Mouse (Mus musculus): ENCODE results near the gene Midn. TPM values are rescaled to one million over a fixed set of nuclear protein-coding genes. Genes with fewer than 3 reads are reported as not detected.
A peak's percentile ranks its signal among the peaks of the same experiment; 100 is the strongest.
"Not testable (repeated sequence)": the region's sequence is repeated elsewhere in the genome, so short reads cannot be mapped to it uniquely, and the experiment has no call there.

Midn gene
- polyA plus RNA-seq, 1 experiment from 2014 or later, result 5.7 TPM

- ATAC-seq, result no peak
Measured at GRCm38 (mm10) chr10:80161522-80162242, 13.6 kb downstream of the Midn start.

GRCm38 (mm10) chr10:80162243-80162608, 14.2 kb downstream of the Midn start:
- no peak overlapping the region for H3K4me3 ChIP-seq
- H3K4me2 ChIP-seq, result peak overlapping the region; percentile 96; the same call in 1 of the 2 replicates
- H3K36me3 ChIP-seq, result peaks cover 4% of the 10 kb centered on the region
- ATAC-seq, result no peak
- H3K4me1 ChIP-seq, result peaks cover 94% of the 10 kb centered on the region
- H3K27ac ChIP-seq, result peak overlapping the region; percentile 85
- H3K9me3 ChIP-seq (replicated peaks), result no peaks in the 10 kb centered on the region
- H3K9ac ChIP-seq, result peak overlapping the region; percentile 66; the same call in 1 of the 2 replicates
- WGBS (ENCODE audit: insufficient replicate concordance), result 64% methylated on average over 3 of the region's 3 CpGs
- 0 out of 2 replicates have a peak, but pooled peaks cover 10% of the 10 kb centered on the region for H3K27me3 ChIP-seq (replicated peaks)

More at GRCm38 (mm10) chr10:80161522-80162242, 13.6 kb downstream of the Midn start:
- Histone ChIP-seq H3K4me1 (peaks cover 94% of the 10 kb centered on the region), H3K27ac (peak overlapping the region; percentile 85), H3K9me3 (replicated peaks) (no peaks in the 10 kb centered on the region), H3K4me2 (peak overlapping the region; percentile 96), H3K9ac (peak overlapping the region; percentile 66), H3K36me3 (peaks cover 10% of the 10 kb centered on the region), H3K4me3 (peak overlapping the region; percentile 59), H3K27me3 (replicated peaks) (0 out of 2 replicates have a peak, but pooled peaks cover 10% of the 10 kb centered on the region)
- 24% methylated on average over 6 of the region's 7 CpGs for WGBS (ENCODE audit: insufficient replicate concordance)

GRCm38 (mm10) chr10:80162716-80163299, 14.7 kb downstream of the Midn start:
- 69% methylated on average over 6 of the region's 6 CpGs for WGBS (ENCODE audit: insufficient replicate concordance)
- H3K9me3 ChIP-seq (replicated peaks), result no peaks in the 10 kb centered on the region
- H3K4me1 ChIP-seq, result peaks cover 88% of the 10 kb centered on the region
- peak overlapping the region; percentile 85 for H3K27ac ChIP-seq
- peak overlapping the region; percentile 3; the same call in 1 of the 2 replicates for H3K4me2 ChIP-seq
- 0 out of 2 replicates have a peak, but pooled peaks cover 10% of the 10 kb centered on the region for H3K27me3 ChIP-seq (replicated peaks)
- ATAC-seq, result no peak
- H3K4me3 ChIP-seq, result no peak overlapping the region
- no peaks in the 10 kb centered on the region for H3K36me3 ChIP-seq
- 0 out of 2 replicates have a peak overlapping the region, but pooled peaks have one; percentile 66 for H3K9ac ChIP-seq

- ATAC-seq, result no peak
- Histone ChIP-seq H3K4me1 (peaks cover 83% of the 10 kb centered on the region), H3K9ac (peak overlapping the region; percentile 61; the same call in 1 of the 2 replicates), H3K27ac (no peak overlapping the region), H3K27me3 (replicated peaks) (0 out of 2 replicates have a peak, but pooled peaks cover 10% of the 10 kb centered on the region), H3K36me3 (no peaks in the 10 kb centered on the region), H3K9me3 (replicated peaks) (no peaks in the 10 kb centered on the region), H3K4me3 (no peak overlapping the region), H3K4me2 (0 out of 2 replicates have a peak overlapping the region, but pooled peaks have one; percentile 90)
- WGBS (ENCODE audit: insufficient replicate concordance), result 60% methylated on average over 8 of the region's 8 CpGs
Measured at GRCm38 (mm10) chr10:80163721-80164120, 15.6 kb downstream of the Midn start.

GRCm38 (mm10) chr10:80164161-80164997, 16.3 kb downstream of the Midn start:
- Histone ChIP-seq H3K27ac (peak overlapping the region; percentile 69), H3K9me3 (replicated peaks) (no peaks in the 10 kb centered on the region), H3K27me3 (replicated peaks) (0 out of 2 replicates have a peak, but pooled peaks cover 10% of the 10 kb centered on the region), H3K4me1 (peaks cover 83% of the 10 kb centered on the region), H3K4me3 (peak overlapping the region; percentile 55), H3K36me3 (peaks cover 2% of the 10 kb centered on the region; the same call in 1 of the 2 replicates), H3K9ac (peak overlapping the region; percentile 61), H3K4me2 (peak overlapping the region; percentile 90)
- no peak for ATAC-seq
- WGBS (ENCODE audit: insufficient replicate concordance), result 12% methylated on average over 43 of the region's 44 CpGs

- ATAC-seq, result peak; percentile 57
- no peaks in the 10 kb centered on the region for H3K9me3 ChIP-seq (replicated peaks)
- peak overlapping the region; percentile 55 for H3K4me3 ChIP-seq
- 0% methylated on average over 17 of the region's 17 CpGs for WGBS (ENCODE audit: insufficient replicate concordance)
- peaks cover 7% of the 10 kb centered on the region for H3K36me3 ChIP-seq
- peaks cover 81% of the 10 kb centered on the region for H3K4me1 ChIP-seq
- peak overlapping the region; percentile 61 for H3K9ac ChIP-seq
- 0 out of 2 replicates have a peak, but pooled peaks cover 10% of the 10 kb centered on the region for H3K27me3 ChIP-seq (replicated peaks)
- peak overlapping the region; percentile 69 for H3K27ac ChIP-seq
- peak overlapping the region; percentile 90 for H3K4me2 ChIP-seq
Measured at GRCm38 (mm10) chr10:80164998-80165344, 16.9 kb downstream of the Midn start.

- Histone ChIP-seq H3K4me1 (peaks cover 81% of the 10 kb centered on the region), H3K4me2 (peak within 1 kb of the TSS; percentile 90), H3K27me3 (replicated peaks) (0 out of 2 replicates have a peak, but pooled peaks cover 10% of the 10 kb centered on the region), H3K9ac (peak within 1 kb of the TSS; percentile 92), H3K9me3 (replicated peaks) (no peaks in the 10 kb centered on the region; the same call in 1 of the 2 replicates), H3K36me3 (peaks cover 13% of the 10 kb centered on the region), H3K4me3 (peak within 1 kb of the TSS; percentile 76), H3K27ac (peak within 1 kb of the TSS; percentile 82)
- 26% methylated on average over 20 of the region's 20 CpGs for WGBS (ENCODE audit: insufficient replicate concordance)
- ATAC-seq, result no peak
Measured at GRCm38 (mm10) chr10:80165392-80166128, 17.5 kb downstream of the Midn start, which contains the start of gene Cirbp. TSS of gene Cirbp (plus strand) at chr10:80165985.

GRCm38 (mm10) chr10:80166136-80166535, 18.1 kb downstream of the Midn start:
- not testable (repeated sequence) for ATAC-seq; H3K9ac ChIP-seq; H3K9me3 ChIP-seq (replicated peaks); H3K4me3 ChIP-seq; H3K27me3 ChIP-seq (replicated peaks)
- Histone ChIP-seq H3K36me3 (peaks cover 19% of the 10 kb centered on the region), H3K4me1 (peaks cover 76% of the 10 kb centered on the region), H3K4me2 (peak overlapping the region; percentile 90), H3K27ac (peak overlapping the region; percentile 82; the same call in 1 of the 2 replicates)
- whole genome bisulfite sequencing (ENCODE audit: insufficient replicate concordance), result 78% methylated on average over 4 of the region's 4 CpGs

- Histone ChIP-seq H3K9me3 (replicated peaks) (no peaks in the 10 kb centered on the region; the same call in 1 of the 2 replicates), H3K27ac (peak overlapping the region; percentile 98), H3K4me2 (peak overlapping the region; percentile 88), H3K4me3 (peak overlapping the region; percentile 76), H3K9ac (peak overlapping the region; percentile 92), H3K4me1 (peaks cover 73% of the 10 kb centered on the region), H3K27me3 (replicated peaks) (0 out of 2 replicates have a peak, but pooled peaks cover 10% of the 10 kb centered on the region), H3K36me3 (peaks cover 31% of the 10 kb centered on the region)
- ATAC-seq, result peak; percentile 83
- WGBS (ENCODE audit: insufficient replicate concordance), result under 1% methylated on average over 55 of the region's 55 CpGs
Measured at GRCm38 (mm10) chr10:80167460-80168037, 19.5 kb downstream of the Midn start.

- H3K4me2 ChIP-seq, result peak overlapping the region; percentile 88
- peaks cover 31% of the 10 kb centered on the region for H3K36me3 ChIP-seq
- peak overlapping the region; percentile 76 for H3K4me3 ChIP-seq
- ATAC-seq, result peak; percentile 53
- H3K9ac ChIP-seq, result peak overlapping the region; percentile 92
- 0 out of 2 replicates have a peak, but pooled peaks cover 10% of the 10 kb centered on the region for H3K27me3 ChIP-seq (replicated peaks)
- under 1% methylated on average over 48 of the region's 48 CpGs for WGBS (ENCODE audit: insufficient replicate concordance)
- H3K9me3 ChIP-seq (replicated peaks), result no peaks in the 10 kb centered on the region; the same call in 1 of the 2 replicates
- H3K4me1 ChIP-seq, result peaks cover 68% of the 10 kb centered on the region
- peak overlapping the region; percentile 98 for H3K27ac ChIP-seq
Measured at GRCm38 (mm10) chr10:80168038-80168661, 20.1 kb downstream of the Midn start.

All from liver, embryonic 12.5 days (tissue).